Mouse (Mus musculus) bone marrow, adult 2 months (tissue): ENCODE data around the gene Ccnl2. TPM values are rescaled to one million over a fixed set of nuclear protein-coding genes. Genes with fewer than 3 reads are reported as not detected.
A peak's percentile ranks its signal among the peaks of the same experiment; 100 is the strongest.

Experiments used
- H3K27ac ChIP-seq: fragments of 200-500 bp; 2 replicates; pipeline ENCODE4 v1.5.1; 2012; ENCODE audit warnings: low read depth, mild to moderate bottlenecking, control low read depth, inconsistent platforms, low read length; ENCODE audit not compliant: control insufficient read depth, poor library complexity, insufficient read depth
- H3K4me1 ChIP-seq: fragments of 200-500 bp; 2 replicates; pipeline ENCODE4 v1.6.1; 2011; ENCODE audit warnings: low read length; ENCODE audit not compliant: control insufficient read depth, insufficient read depth
- H3K4me3 ChIP-seq: fragments of 200-500 bp; replicated peaks from 2 replicates; pipeline ENCODE3; 2011; ENCODE audit warnings: mild to moderate bottlenecking, low read depth, low read length, control low read depth; ENCODE audit not compliant: control insufficient read depth
- CTCF ChIP-seq: fragments of 200-500 bp; IDR thresholded peaks from 2 replicates; pipeline ENCODE4 v1.5.1; 2011; ENCODE audit warnings: low read length, control low read depth; ENCODE audit not compliant: control insufficient read depth, insufficient read depth
- POLR2A ChIP-seq: fragments of 200-500 bp; IDR thresholded peaks from 2 replicates; pipeline ENCODE4 v1.6.1; 2011; ENCODE audit warnings: low read depth, mild to moderate bottlenecking, control low read depth, low read length, borderline replicate concordance; ENCODE audit not compliant: control insufficient read depth
- WGBS: fragments of 180-500 bp; shearing (Covaris S2); methylation state at CpG from one replicate; pipeline ENCODE4 v1.1.7; 2018; 5-methylcytosine and 5-hydroxymethylcytosine counted together
- polyA plus RNA-seq: library from polyadenylated mRNA; stranded (reverse); fragments of >200 nt; gene quantifications from 2 replicates; pipeline ENCODE4 v1.2.4, GENCODE M21; 2011; ENCODE audit warnings: low replicate concordance; ENCODE audit not compliant: missing spikeins, insufficient read depth, insufficient read length

Gene Ccnl2
- polyA plus RNA-seq, 1 experiment = 149 TPM

- Histone ChIP-seq H3K27ac (no peak overlapping the region), H3K4me1 (no peaks in the 10 kb centered on the region), H3K4me3 (no peak overlapping the region)
- WGBS = 84% methylated on average over 12 of the region's 12 CpGs
- TF ChIP-seq POLR2A = no peak
- TF ChIP-seq CTCF = no peak
Observed at GRCm38 (mm10) chr4:155856071-155856470, 43.8 kb downstream of the Ccnl2 start.

- Histone ChIP-seq H3K4me1 (peaks cover 2% of the 10 kb centered on the region; the same call in 1 of the 2 replicates), H3K27ac (no peak overlapping the region; the same call in 1 of the 2 replicates), H3K4me3 (no peak overlapping the region)
- TF ChIP-seq CTCF (no peak), POLR2A (no peak)
- 57% methylated on average over 3 of the region's 3 CpGs for WGBS
Observed at GRCm38 (mm10) chr4:155856881-155857280, 44.6 kb downstream of the Ccnl2 start.

GRCm38 (mm10) chr4:155859318-155859717 lies 47.0 kb downstream of the Ccnl2 start:
- H3K27ac ChIP-seq = no peak overlapping the region
- H3K4me1 ChIP-seq = peaks cover 6% of the 10 kb centered on the region
- no peak overlapping the region for H3K4me3 ChIP-seq
- WGBS = 57% methylated on average over 13 of the region's 13 CpGs
- no peak for TF ChIP-seq POLR2A

- Histone ChIP-seq H3K4me3 (no peak overlapping the region), H3K27ac (peak overlapping the region; percentile 46), H3K4me1 (peaks cover 6% of the 10 kb centered on the region)
- TF ChIP-seq POLR2A (no peak), CTCF (no peak)
- 57% methylated on average over 7 of the region's 7 CpGs for WGBS
Observed at GRCm38 (mm10) chr4:155861787-155862186, 49.5 kb downstream of the Ccnl2 start.

GRCm38 (mm10) chr4:155863001-155863400 lies 50.7 kb downstream of the Ccnl2 start, which contains the start of gene Tas1r3:
Tas1r3 (minus strand) TSS chr4:155863362.
- Histone ChIP-seq H3K4me1 (peaks cover 6% of the 10 kb centered on the region), H3K4me3 (no peak within 1 kb of the TSS), H3K27ac (peak within 1 kb of the TSS; percentile 46; the same call in 1 of the 2 replicates)
- WGBS = 72% methylated on average over 5 of the region's 5 CpGs
- TF ChIP-seq CTCF (no peak), POLR2A (no peak)

GRCm38 (mm10) chr4:155868614-155869298 lies 56.5 kb downstream of the Ccnl2 start:
- TF ChIP-seq POLR2A = no peak
- no peak for TF ChIP-seq CTCF
- Histone ChIP-seq H3K4me3 (peak overlapping the region; percentile 100), H3K27ac (peak overlapping the region; percentile 49), H3K4me1 (peaks cover 2% of the 10 kb centered on the region)
- WGBS = 8% methylated on average over 22 of the region's 22 CpGs

GRCm38 (mm10) chr4:155869317-155870033 lies 57.2 kb downstream of the Ccnl2 start, which contains the start of the genes Cptp and Ints11:
Cptp (minus strand) TSS chr4:155869440.
Ints11 (plus strand) TSS chr4:155869546.
- Histone ChIP-seq H3K27ac (peak within 1 kb of the TSS; percentile 52), H3K4me1 (peaks cover 2% of the 10 kb centered on the region), H3K4me3 (peak within 1 kb of the TSS; percentile 100)
- under 1% methylated on average over 63 of the region's 63 CpGs for WGBS
- TF ChIP-seq POLR2A = peak; percentile 70; the same call in 1 of the 2 replicates
- peak; percentile 1; the same call in 1 of the 2 replicates for TF ChIP-seq CTCF

- 86% methylated on average over 7 of the region's 7 CpGs for WGBS
- H3K27ac ChIP-seq = no peak overlapping the region
- H3K4me3 ChIP-seq = no peak overlapping the region
- peaks cover 2% of the 10 kb centered on the region for H3K4me1 ChIP-seq
- TF ChIP-seq POLR2A = no peak
- no peak for TF ChIP-seq CTCF
Observed at GRCm38 (mm10) chr4:155871404-155871803, 59.1 kb downstream of the Ccnl2 start.

Other genes with a start within 250 kb of the Ccnl2 start
- 7.4 and 8.4 TPM in 2 replicates for gene Slc35e2, start 211.1 kb upstream of the Ccnl2 start, polyA plus RNA-seq
- gene Cdk11b, start 187.6 kb upstream of the Ccnl2 start, polyA plus RNA-seq = 132 and 202 TPM in 2 replicates
- gene Gm10563, start 167.1 kb upstream of the Ccnl2 start, polyA plus RNA-seq = not detected in 2 replicates
- 5.6 and 6.9 TPM in 2 replicates for gene Mmp23, start 159.1 kb upstream of the Ccnl2 start, polyA plus RNA-seq
- 15.0 and 29.1 TPM in 2 replicates for gene Mib2, start 143.3 kb upstream of the Ccnl2 start, polyA plus RNA-seq
- gene Fndc10, start 118.1 kb upstream of the Ccnl2 start, polyA plus RNA-seq = 0.90 and 3.0 TPM in 2 replicates
- 28.5 and 53.2 TPM in 2 replicates for gene Ssu72, start 107.7 kb upstream of the Ccnl2 start, polyA plus RNA-seq
- gene Tmem240, start 77.7 kb upstream of the Ccnl2 start, polyA plus RNA-seq = 0.47 and 3.0 TPM in 2 replicates
- gene Atad3a, start 51.4 kb upstream of the Ccnl2 start, polyA plus RNA-seq = 31.8 and 32.9 TPM in 2 replicates
- gene Vwa1, start 37.8 kb upstream of the Ccnl2 start, polyA plus RNA-seq = 0.97 TPM in 1 of 2 replicates, not detected in the other
- 0.93 and 1.1 TPM in 2 replicates for gene Tmem88b, start 26.6 kb upstream of the Ccnl2 start, polyA plus RNA-seq
- 1.1 TPM in 1 of 2 replicates, not detected in the other for gene Ankrd65, start 22.1 kb upstream of the Ccnl2 start, polyA plus RNA-seq
- 146 and 244 TPM in 2 replicates for gene Mrpl20, start 9.6 kb upstream of the Ccnl2 start, polyA plus RNA-seq
- 53.9 and 114 TPM in 2 replicates for gene Aurkaip1, start 18.8 kb downstream of the Ccnl2 start, polyA plus RNA-seq
- gene Mxra8, start 27.2 kb downstream of the Ccnl2 start, polyA plus RNA-seq = 8.1 and 12.4 TPM in 2 replicates
- 21.0 and 50.2 TPM in 2 replicates for gene Dvl1, start 34.9 kb downstream of the Ccnl2 start, polyA plus RNA-seq
- gene Tas1r3, start 50.9 kb downstream of the Ccnl2 start, polyA plus RNA-seq = 0.42 TPM in 1 of 2 replicates, not detected in the other
- 2.8 and 5.9 TPM in 2 replicates for gene Cptp, start 57.0 kb downstream of the Ccnl2 start, polyA plus RNA-seq
- gene Ints11, start 57.1 kb downstream of the Ccnl2 start, polyA plus RNA-seq = 22.2 and 49.5 TPM in 2 replicates
- gene Pusl1, start 79.3 kb downstream of the Ccnl2 start, polyA plus RNA-seq = 5.2 and 18.4 TPM in 2 replicates
- gene Acap3, start 79.3 kb downstream of the Ccnl2 start, polyA plus RNA-seq = 15.1 and 30.6 TPM in 2 replicates
- gene Ube2j2, start 131.3 kb downstream of the Ccnl2 start, polyA plus RNA-seq = 63.5 and 71.8 TPM in 2 replicates
- 53.0 and 132 TPM in 2 replicates for gene C1qtnf12, start 149.8 kb downstream of the Ccnl2 start, polyA plus RNA-seq
- 1.8 and 2.0 TPM in 2 replicates for gene B3galt6, start 180.2 kb downstream of the Ccnl2 start, polyA plus RNA-seq
- 60.1 and 111 TPM in 2 replicates for gene Sdf4, start 180.4 kb downstream of the Ccnl2 start, polyA plus RNA-seq
- 6.4 and 12.4 TPM in 2 replicates for gene Tnfrsf4, start 201.4 kb downstream of the Ccnl2 start, polyA plus RNA-seq
- gene Tnfrsf18, start 213.7 kb downstream of the Ccnl2 start, polyA plus RNA-seq = 7.9 and 8.0 TPM in 2 replicates
- not detected in 2 replicates for gene Ttll10, start 246.9 kb downstream of the Ccnl2 start, polyA plus RNA-seq